Mouse (Mus musculus): ENCODE results near the gene Myo18a. TPM values are rescaled to one million over a fixed set of nuclear protein-coding genes. Genes with fewer than 3 reads are reported as not detected.

Myo18a gene
- polyA plus RNA-seq, 1 experiment from 2014 or later: 44.9 TPM

- Histone ChIP-seq H3K9ac (ENCODE audit: low read length) (0 out of 2 replicates have a peak overlapping the region, but pooled peaks have one; percentile 2), H3K4me2 (ENCODE audit: low read depth, low read length) (no peak overlapping the region), H3K9me3 (replicated peaks; ENCODE audit: control insufficient read depth, low read length) (no peaks in the 10 kb centered on the region), H3K27me3 (ENCODE audit: control insufficient read depth, insufficient read depth, low read length) (no peaks in the 10 kb centered on the region), H3K27ac (ENCODE audit: low read length) (no peak overlapping the region), H3K36me3 (ENCODE audit: control insufficient read depth, insufficient read depth, low read length) (no peaks in the 10 kb centered on the region), H3K4me1 (ENCODE audit: control insufficient read depth, insufficient read depth, low read length) (peaks cover 2% of the 10 kb centered on the region; the same call in 1 of the 2 replicates), H3K4me3 (replicated peaks; ENCODE audit: low read length) (no peak overlapping the region)
- ATAC-seq (ENCODE audit: insufficient read depth, low FRiP score): no peak
- 17% methylated on average over 9 of the region's 9 CpGs for WGBS
Measured at GRCm38 (mm10) chr11:77906747-77907174, 143.7 kb downstream of the Myo18a start.

- Histone ChIP-seq H3K9ac (ENCODE audit: low read length) (no peak overlapping the region), H3K27me3 (ENCODE audit: control insufficient read depth, insufficient read depth, low read length) (peaks cover 5% of the 10 kb centered on the region), H3K27ac (ENCODE audit: low read length) (no peak overlapping the region), H3K9me3 (replicated peaks; ENCODE audit: control insufficient read depth, low read length) (no peaks in the 10 kb centered on the region), H3K4me3 (replicated peaks; ENCODE audit: low read length) (no peak overlapping the region), H3K4me2 (ENCODE audit: low read depth, low read length) (no peak overlapping the region), H3K4me1 (ENCODE audit: control insufficient read depth, insufficient read depth, low read length) (peaks cover 2% of the 10 kb centered on the region; the same call in 1 of the 2 replicates), H3K36me3 (ENCODE audit: control insufficient read depth, insufficient read depth, low read length) (no peaks in the 10 kb centered on the region)
- WGBS: 59% methylated on average over 4 of the region's 4 CpGs
- ATAC-seq (ENCODE audit: insufficient read depth, low FRiP score): no peak
Measured at GRCm38 (mm10) chr11:77908468-77908867, 145.4 kb downstream of the Myo18a start.

GRCm38 (mm10) chr11:77909376-77909775 lies 146.3 kb downstream of the Myo18a start:
- 25% methylated on average over 5 of the region's 5 CpGs for WGBS
- Histone ChIP-seq H3K9me3 (replicated peaks; ENCODE audit: control insufficient read depth, low read length) (no peaks in the 10 kb centered on the region), H3K9ac (ENCODE audit: low read length) (no peak overlapping the region), H3K4me1 (ENCODE audit: control insufficient read depth, insufficient read depth, low read length) (no peaks in the 10 kb centered on the region; the same call in 1 of the 2 replicates), H3K27ac (ENCODE audit: low read length) (no peak overlapping the region), H3K27me3 (ENCODE audit: control insufficient read depth, insufficient read depth, low read length) (peaks cover 14% of the 10 kb centered on the region), H3K36me3 (ENCODE audit: control insufficient read depth, insufficient read depth, low read length) (no peaks in the 10 kb centered on the region), H3K4me2 (ENCODE audit: low read depth, low read length) (no peak overlapping the region), H3K4me3 (replicated peaks; ENCODE audit: low read length) (no peak overlapping the region)
- ATAC-seq (ENCODE audit: insufficient read depth, low FRiP score): no peak

- H3K4me3 ChIP-seq (replicated peaks; ENCODE audit: low read length): no peak overlapping the region
- no peak overlapping the region for H3K9ac ChIP-seq (ENCODE audit: low read length)
- H3K27ac ChIP-seq (ENCODE audit: low read length): no peak overlapping the region
- peaks cover 18% of the 10 kb centered on the region for H3K27me3 ChIP-seq (ENCODE audit: control insufficient read depth, insufficient read depth, low read length)
- ATAC-seq (ENCODE audit: insufficient read depth, low FRiP score): no peak
- WGBS: 25% methylated on average over 6 of the region's 6 CpGs
- no peak overlapping the region for H3K4me2 ChIP-seq (ENCODE audit: low read depth, low read length)
- no peaks in the 10 kb centered on the region for H3K36me3 ChIP-seq (ENCODE audit: control insufficient read depth, insufficient read depth, low read length)
- H3K9me3 ChIP-seq (replicated peaks; ENCODE audit: control insufficient read depth, low read length): no peaks in the 10 kb centered on the region
- H3K4me1 ChIP-seq (ENCODE audit: control insufficient read depth, insufficient read depth, low read length): no peaks in the 10 kb centered on the region; the same call in 1 of the 2 replicates
Measured at GRCm38 (mm10) chr11:77909776-77910175, 146.7 kb downstream of the Myo18a start.

- H3K4me1 ChIP-seq (ENCODE audit: control insufficient read depth, insufficient read depth, low read length): no peaks in the 10 kb centered on the region
- no peaks in the 10 kb centered on the region for H3K36me3 ChIP-seq (ENCODE audit: control insufficient read depth, insufficient read depth, low read length)
- no peak overlapping the region for H3K4me2 ChIP-seq (ENCODE audit: low read depth, low read length)
- no peak overlapping the region for H3K27ac ChIP-seq (ENCODE audit: low read length)
- peaks cover 27% of the 10 kb centered on the region for H3K27me3 ChIP-seq (ENCODE audit: control insufficient read depth, insufficient read depth, low read length)
- H3K4me3 ChIP-seq (replicated peaks; ENCODE audit: low read length): no peak overlapping the region
- ATAC-seq (ENCODE audit: insufficient read depth, low FRiP score): no peak
- 53% methylated on average over 6 of the region's 6 CpGs for WGBS
- no peaks in the 10 kb centered on the region for H3K9me3 ChIP-seq (replicated peaks; ENCODE audit: control insufficient read depth, low read length)
- no peak overlapping the region for H3K9ac ChIP-seq (ENCODE audit: low read length)
Measured at GRCm38 (mm10) chr11:77913505-77913904, 150.5 kb downstream of the Myo18a start.

- Histone ChIP-seq H3K4me2 (ENCODE audit: low read depth, low read length) (no peak overlapping the region), H3K4me3 (replicated peaks; ENCODE audit: low read length) (no peak overlapping the region), H3K9ac (ENCODE audit: low read length) (no peak overlapping the region), H3K4me1 (ENCODE audit: control insufficient read depth, insufficient read depth, low read length) (no peaks in the 10 kb centered on the region), H3K27ac (ENCODE audit: low read length) (no peak overlapping the region), H3K9me3 (replicated peaks; ENCODE audit: control insufficient read depth, low read length) (no peaks in the 10 kb centered on the region), H3K27me3 (ENCODE audit: control insufficient read depth, insufficient read depth, low read length) (peaks cover 27% of the 10 kb centered on the region), H3K36me3 (ENCODE audit: control insufficient read depth, insufficient read depth, low read length) (no peaks in the 10 kb centered on the region)
- 4% methylated on average over 32 of the region's 32 CpGs for WGBS
- no peak for ATAC-seq (ENCODE audit: insufficient read depth, low FRiP score)
Measured at GRCm38 (mm10) chr11:77914598-77915260, 151.7 kb downstream of the Myo18a start.

Other genes with a start within 250 kb of the Myo18a start
- 3.2 and 4.2 TPM in 2 replicates for gene Abhd15, start 248.1 kb upstream of the Myo18a start, polyA plus RNA-seq (2015; fragmentation: Nextera tagmentation; extraction: Ambion mirVana)
- gene Trp53i13, start 247.3 kb upstream of the Myo18a start, polyA plus RNA-seq (2015; fragmentation: Nextera tagmentation; extraction: Ambion mirVana): 25.1 and 25.5 TPM in 2 replicates
- gene Gm10392, start 244.0 kb upstream of the Myo18a start, polyA plus RNA-seq (2015; fragmentation: Nextera tagmentation; extraction: Ambion mirVana): 0.17 TPM in 1 of 2 replicates, not detected in the other
- 11.5 and 12.1 TPM in 2 replicates for gene Taok1, start 155.4 kb upstream of the Myo18a start, polyA plus RNA-seq (2015; fragmentation: Nextera tagmentation; extraction: Ambion mirVana)
- gene Nufip2, start 77.1 kb upstream of the Myo18a start, polyA plus RNA-seq (2015; fragmentation: Nextera tagmentation; extraction: Ambion mirVana): 3.4 and 4.2 TPM in 2 replicates
- not detected in 2 replicates for gene Cryba1, start 38.0 kb upstream of the Myo18a start, polyA plus RNA-seq (2015; fragmentation: Nextera tagmentation; extraction: Ambion mirVana)
- gene Gm10277, start 24.5 kb downstream of the Myo18a start, polyA plus RNA-seq (2015; fragmentation: Nextera tagmentation; extraction: Ambion mirVana): 1.2 and 1.4 TPM in 2 replicates
- 20.8 and 23.5 TPM in 2 replicates for gene Pipox, start 130.8 kb downstream of the Myo18a start, polyA plus RNA-seq (2015; fragmentation: Nextera tagmentation; extraction: Ambion mirVana)
- gene Sez6, start 167.6 kb downstream of the Myo18a start, polyA plus RNA-seq (2015; fragmentation: Nextera tagmentation; extraction: Ambion mirVana): 2.0 and 2.3 TPM in 2 replicates
- gene Phf12, start 219.5 kb downstream of the Myo18a start, polyA plus RNA-seq (2015; fragmentation: Nextera tagmentation; extraction: Ambion mirVana): 10.9 and 11.5 TPM in 2 replicates